Mouse (Mus musculus): ENCODE results near the gene Gm21985. TPM values are rescaled to one million over a fixed set of nuclear protein-coding genes. Genes with fewer than 3 reads are reported as not detected.

The Gm21985 gene
- polyA plus RNA-seq, 1 experiment from 2014 or later = not detected

GRCm38 (mm10) chr2:112296211-112296610 lies 30.1 kb downstream of the Gm21985 start:
- Histone ChIP-seq H3K27me3 (replicated peaks; ENCODE audit: control insufficient read depth, insufficient read depth, low read length) (no peaks in the 10 kb centered on the region), H3K4me3 (ENCODE audit: low read depth, low read length) (no peak overlapping the region), H3K4me1 (replicated peaks; ENCODE audit: control insufficient read depth, insufficient read depth, low read length) (no peaks in the 10 kb centered on the region), H3K36me3 (ENCODE audit: control insufficient read depth, insufficient read depth, low read length) (no peaks in the 10 kb centered on the region), H3K9me3 (ENCODE audit: control insufficient read depth, low read length) (no peaks in the 10 kb centered on the region), H3K4me2 (ENCODE audit: low read length) (no peak overlapping the region), H3K27ac (ENCODE audit: low read depth) (no peak overlapping the region), H3K9ac (ENCODE audit: low read length) (no peak overlapping the region)
- 81% methylated on average over 3 of the region's 3 CpGs for WGBS
- DNase-seq (ENCODE audit: low spot score) (no peak), ATAC-seq (replicated peaks; ENCODE audit: low FRiP score, low TSS enrichment, low read depth) (no peak)

- 93% methylated on average over 4 of the region's 4 CpGs for WGBS
- ATAC-seq (replicated peaks; ENCODE audit: low FRiP score, low TSS enrichment, low read depth) = no peak
- no peak overlapping the region for H3K9ac ChIP-seq (ENCODE audit: low read length)
Observed at GRCm38 (mm10) chr2:112298221-112298620, 32.1 kb downstream of the Gm21985 start.

GRCm38 (mm10) chr2:112308671-112309070 lies 42.6 kb downstream of the Gm21985 start:
- WGBS = 89% methylated on average over 3 of the region's 3 CpGs
- no peak overlapping the region for H3K27ac ChIP-seq (ENCODE audit: low read depth)
- no peak overlapping the region for H3K4me2 ChIP-seq (ENCODE audit: low read length)
- no peak overlapping the region for H3K4me3 ChIP-seq (ENCODE audit: low read depth, low read length)
- no peaks in the 10 kb centered on the region for H3K9me3 ChIP-seq (ENCODE audit: control insufficient read depth, low read length)
- H3K36me3 ChIP-seq (ENCODE audit: control insufficient read depth, insufficient read depth, low read length) = no peaks in the 10 kb centered on the region
- no peak for ATAC-seq (replicated peaks; ENCODE audit: low FRiP score, low TSS enrichment, low read depth)
- no peak overlapping the region for H3K9ac ChIP-seq (ENCODE audit: low read length)
- DNase-seq (ENCODE audit: low spot score) = no peak
- H3K4me1 ChIP-seq (replicated peaks; ENCODE audit: control insufficient read depth, insufficient read depth, low read length) = no peaks in the 10 kb centered on the region
- no peaks in the 10 kb centered on the region for H3K27me3 ChIP-seq (replicated peaks; ENCODE audit: control insufficient read depth, insufficient read depth, low read length)

More at GRCm38 (mm10) chr2:112298221-112298620, 32.1 kb downstream of the Gm21985 start:
- Histone ChIP-seq H3K27ac (ENCODE audit: low read depth) (no peak overlapping the region), H3K36me3 (ENCODE audit: control insufficient read depth, insufficient read depth, low read length) (no peaks in the 10 kb centered on the region), H3K9me3 (ENCODE audit: control insufficient read depth, low read length) (no peaks in the 10 kb centered on the region), H3K4me1 (replicated peaks; ENCODE audit: control insufficient read depth, insufficient read depth, low read length) (no peaks in the 10 kb centered on the region), H3K4me3 (ENCODE audit: low read depth, low read length) (no peak overlapping the region), H3K27me3 (replicated peaks; ENCODE audit: control insufficient read depth, insufficient read depth, low read length) (no peaks in the 10 kb centered on the region), H3K4me2 (ENCODE audit: low read length) (no peak overlapping the region)
- DNase-seq (ENCODE audit: low spot score) = no peak

- Histone ChIP-seq H3K4me2 (ENCODE audit: low read length) (no peak overlapping the region), H3K36me3 (ENCODE audit: control insufficient read depth, insufficient read depth, low read length) (no peaks in the 10 kb centered on the region), H3K4me1 (replicated peaks; ENCODE audit: control insufficient read depth, insufficient read depth, low read length) (no peaks in the 10 kb centered on the region), H3K9ac (ENCODE audit: low read length) (no peak overlapping the region), H3K9me3 (ENCODE audit: control insufficient read depth, low read length) (no peaks in the 10 kb centered on the region), H3K27me3 (replicated peaks; ENCODE audit: control insufficient read depth, insufficient read depth, low read length) (no peaks in the 10 kb centered on the region), H3K4me3 (ENCODE audit: low read depth, low read length) (no peak overlapping the region), H3K27ac (ENCODE audit: low read depth) (no peak overlapping the region)
- WGBS = 67% methylated on average over 10 of the region's 10 CpGs
- no peak for ATAC-seq (replicated peaks; ENCODE audit: low FRiP score, low TSS enrichment, low read depth)
- no peak for DNase-seq (ENCODE audit: low spot score)
Observed at GRCm38 (mm10) chr2:112309161-112309600, 43.1 kb downstream of the Gm21985 start.

- no peaks in the 10 kb centered on the region for H3K27me3 ChIP-seq (replicated peaks; ENCODE audit: control insufficient read depth, insufficient read depth, low read length)
- no peak overlapping the region for H3K27ac ChIP-seq (ENCODE audit: low read depth)
- no peaks in the 10 kb centered on the region for H3K4me1 ChIP-seq (replicated peaks; ENCODE audit: control insufficient read depth, insufficient read depth, low read length)
- H3K4me2 ChIP-seq (ENCODE audit: low read length) = no peak overlapping the region
- DNase-seq (ENCODE audit: low spot score) = no peak
- H3K9me3 ChIP-seq (ENCODE audit: control insufficient read depth, low read length) = no peaks in the 10 kb centered on the region
- no peak for ATAC-seq (replicated peaks; ENCODE audit: low FRiP score, low TSS enrichment, low read depth)
- no peak overlapping the region for H3K9ac ChIP-seq (ENCODE audit: low read length)
- no peaks in the 10 kb centered on the region for H3K36me3 ChIP-seq (ENCODE audit: control insufficient read depth, insufficient read depth, low read length)
- WGBS = 89% methylated on average over 7 of the region's 7 CpGs
- no peak overlapping the region for H3K4me3 ChIP-seq (ENCODE audit: low read depth, low read length)
Observed at GRCm38 (mm10) chr2:112315638-112316037, 49.5 kb downstream of the Gm21985 start.

GRCm38 (mm10) chr2:112318227-112318626 lies 52.1 kb downstream of the Gm21985 start:
- no peak overlapping the region for H3K4me2 ChIP-seq (ENCODE audit: low read length)
- ATAC-seq (replicated peaks; ENCODE audit: low FRiP score, low TSS enrichment, low read depth) (no peak), DNase-seq (ENCODE audit: low spot score) (no peak)
- H3K27me3 ChIP-seq (replicated peaks; ENCODE audit: control insufficient read depth, insufficient read depth, low read length) = no peaks in the 10 kb centered on the region
- H3K36me3 ChIP-seq (ENCODE audit: control insufficient read depth, insufficient read depth, low read length) = no peaks in the 10 kb centered on the region
- H3K4me3 ChIP-seq (ENCODE audit: low read depth, low read length) = no peak overlapping the region
- no peaks in the 10 kb centered on the region for H3K4me1 ChIP-seq (replicated peaks; ENCODE audit: control insufficient read depth, insufficient read depth, low read length)
- 81% methylated on average over 2 of the region's 2 CpGs for WGBS
- no peaks in the 10 kb centered on the region for H3K9me3 ChIP-seq (ENCODE audit: control insufficient read depth, low read length)
- H3K9ac ChIP-seq (ENCODE audit: low read length) = no peak overlapping the region
- no peak overlapping the region for H3K27ac ChIP-seq (ENCODE audit: low read depth)

- H3K36me3 ChIP-seq (ENCODE audit: control insufficient read depth, insufficient read depth, low read length) = no peaks in the 10 kb centered on the region
- no peaks in the 10 kb centered on the region for H3K27me3 ChIP-seq (replicated peaks; ENCODE audit: control insufficient read depth, insufficient read depth, low read length)
- H3K9ac ChIP-seq (ENCODE audit: low read length) = no peak overlapping the region
- no peak overlapping the region for H3K4me3 ChIP-seq (ENCODE audit: low read depth, low read length)
- no peak for ATAC-seq (replicated peaks; ENCODE audit: low FRiP score, low TSS enrichment, low read depth)
- 56% methylated on average over 7 of the region's 7 CpGs for WGBS
- H3K4me2 ChIP-seq (ENCODE audit: low read length) = no peak overlapping the region
- DNase-seq (ENCODE audit: low spot score) = no peak
- H3K9me3 ChIP-seq (ENCODE audit: control insufficient read depth, low read length) = no peaks in the 10 kb centered on the region
- no peak overlapping the region for H3K27ac ChIP-seq (ENCODE audit: low read depth)
- H3K4me1 ChIP-seq (replicated peaks; ENCODE audit: control insufficient read depth, insufficient read depth, low read length) = no peaks in the 10 kb centered on the region
Observed at GRCm38 (mm10) chr2:112318905-112319304, 52.8 kb downstream of the Gm21985 start.

- H3K9me3 ChIP-seq (ENCODE audit: control insufficient read depth, low read length) = no peaks in the 10 kb centered on the region
- ATAC-seq (replicated peaks; ENCODE audit: low FRiP score, low TSS enrichment, low read depth) = no peak; the same call in 1 of the 2 replicates
- H3K36me3 ChIP-seq (ENCODE audit: control insufficient read depth, insufficient read depth, low read length) = no peaks in the 10 kb centered on the region
- H3K27ac ChIP-seq (ENCODE audit: low read depth) = no peak overlapping the region
- H3K4me2 ChIP-seq (ENCODE audit: low read length) = no peak overlapping the region
- H3K4me1 ChIP-seq (replicated peaks; ENCODE audit: control insufficient read depth, insufficient read depth, low read length) = no peaks in the 10 kb centered on the region
- no peak overlapping the region for H3K4me3 ChIP-seq (ENCODE audit: low read depth, low read length)
- no peaks in the 10 kb centered on the region for H3K27me3 ChIP-seq (replicated peaks; ENCODE audit: control insufficient read depth, insufficient read depth, low read length)
- no peak overlapping the region for H3K9ac ChIP-seq (ENCODE audit: low read length)
- no peak for DNase-seq (ENCODE audit: low spot score)
- WGBS = 79% methylated on average over 11 of the region's 11 CpGs
Observed at GRCm38 (mm10) chr2:112328069-112328777, 62.1 kb downstream of the Gm21985 start.
